ENCODE assay signal across 7 mouse cellular contexts in the genomic region with DNA sequence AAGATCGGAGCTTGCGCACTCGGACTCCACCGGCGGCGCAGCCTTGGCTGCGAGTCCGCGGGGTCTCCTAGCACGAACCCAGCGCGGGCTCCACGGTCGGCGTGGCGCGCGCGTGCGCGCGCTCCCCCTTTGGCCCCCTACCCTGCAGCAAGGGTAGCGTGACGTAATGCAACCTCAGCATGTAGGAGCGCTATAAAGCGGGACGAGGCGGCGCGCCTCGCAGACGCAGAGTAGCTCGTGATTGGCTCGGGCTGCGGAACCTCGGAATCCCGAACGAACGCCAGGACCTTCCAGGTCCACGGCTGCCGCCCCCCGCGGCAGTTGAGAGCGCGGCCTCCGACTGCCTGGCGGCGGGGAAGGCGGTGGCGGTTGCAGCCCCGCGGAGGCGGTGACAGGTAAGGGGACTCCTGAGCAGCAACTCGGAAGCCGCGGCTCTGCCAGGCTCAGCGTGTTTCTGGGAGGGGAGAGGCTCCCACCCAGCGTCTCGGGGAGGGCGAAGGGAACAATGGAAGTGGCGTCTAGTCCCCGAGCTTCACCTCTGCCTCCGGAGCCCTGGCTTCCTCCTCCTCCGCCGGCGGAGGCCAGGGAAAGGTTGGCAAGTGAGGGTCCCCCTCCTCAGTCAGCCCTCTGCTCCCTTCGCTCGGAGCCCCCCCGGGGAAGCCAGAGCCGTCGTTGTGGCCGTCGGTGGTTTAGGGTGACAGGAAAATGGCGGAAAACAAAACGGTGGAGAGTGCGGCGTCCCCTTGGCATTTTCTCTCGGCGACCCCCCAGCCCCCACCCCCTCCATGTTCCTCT. TPM values are rescaled to one million over a fixed set of nuclear protein-coding genes. Genes with fewer than 3 reads are reported as not detected.
A peak's percentile ranks its signal among the peaks of the same experiment; 100 is the strongest.
DNase-seq lines count a peak whose midpoint lies in the region; ATAC-seq and TF ChIP-seq lines count a peak whose summit lies in the region.

A gene (plus strand): TSS at position 16 of the 795 bp plus-strand sequence.

- no peak for TF ChIP-seq CTCF in testis, adult 2 months (IDR thresholded peaks at IDR 0.05; ENCODE audit: control insufficient read depth, insufficient read depth, insufficient replicate concordance, low read depth, low read length)

- 22% methylated on average over 61 of the region's 79 CpGs for WGBS in limb, embryonic 13.5 days
- WGBS in midbrain, embryonic 15.5 days = 28% methylated on average over 74 of the region's 79 CpGs

- peak; percentile 75 for DNase-seq in brain, embryonic 18.5 days (ENCODE audit: low read depth, low spot score)
- peak; percentile 85 for DNase-seq in embryo, embryonic 10.5 days (ENCODE audit: low spot score)
- DNase-seq in heart, adult 8-10 months (ENCODE audit: low spot score) = peak; percentile 7
- peak; percentile 2 to 15 for DNase-seq in kidney, adult 8-10 months

- TF ChIP-seq POLR2A in testis, adult 2 months (IDR thresholded peaks at IDR 0.05; ENCODE audit: control insufficient read depth, low read depth, low read length) = peak; percentile 75; the same call in 1 of the 2 replicates

- ATAC-seq in limb, embryonic 13.5 days (ENCODE audit: low FRiP score, low read depth) = peak; percentile 98
- peak; percentile 98 for ATAC-seq in midbrain, embryonic 15.5 days (replicated peaks)

- H3K4me3 ChIP-seq in limb, embryonic 13.5 days = peak within 1 kb of the TSS; percentile 65
- peak within 1 kb of the TSS; percentile 72 for H3K4me3 ChIP-seq in midbrain, embryonic 15.5 days
- peak within 1 kb of the TSS; percentile 83 for H3K4me3 ChIP-seq in testis, adult 2 months (ENCODE audit: control insufficient read depth, low read depth, low read length)

- H3K36me3 ChIP-seq in limb, embryonic 13.5 days = no peaks in the 10 kb centered on the region
- H3K36me3 ChIP-seq in midbrain, embryonic 15.5 days (replicated peaks) = no peaks in the 10 kb centered on the region
- H3K36me3 ChIP-seq in testis, adult 2 months (ENCODE audit: control insufficient read depth, insufficient read depth, low read length) = no peaks in the 10 kb centered on the region

- peak within 1 kb of the TSS; percentile 60 for H3K4me2 ChIP-seq in limb, embryonic 13.5 days (replicated peaks)
- H3K4me2 ChIP-seq in midbrain, embryonic 15.5 days = peak within 1 kb of the TSS; percentile 48

- H3K4me1 ChIP-seq in limb, embryonic 13.5 days = no peaks in the 10 kb centered on the region
- no peaks in the 10 kb centered on the region for H3K4me1 ChIP-seq in midbrain, embryonic 15.5 days
- H3K4me1 ChIP-seq in testis, adult 2 months (ENCODE audit: control insufficient read depth, insufficient read depth, low read length) = no peaks in the 10 kb centered on the region

- peak within 1 kb of the TSS; percentile 77; the same call in 1 of the 2 replicates for H3K27ac ChIP-seq in limb, embryonic 13.5 days
- peak within 1 kb of the TSS; percentile 89 for H3K27ac ChIP-seq in midbrain, embryonic 15.5 days
- H3K27ac ChIP-seq in testis, adult 2 months (ENCODE audit: control insufficient read depth, insufficient read depth, low read depth, low read length) = peak within 1 kb of the TSS; percentile 93

- no peaks in the 10 kb centered on the region for H3K27me3 ChIP-seq in limb, embryonic 13.5 days
- no peaks in the 10 kb centered on the region for H3K27me3 ChIP-seq in midbrain, embryonic 15.5 days (replicated peaks)
- no peaks in the 10 kb centered on the region for H3K27me3 ChIP-seq in testis, adult 2 months (ENCODE audit: control insufficient read depth, insufficient read depth, low read length)

- H3K9me3 ChIP-seq in limb, embryonic 13.5 days = no peaks in the 10 kb centered on the region
- no peaks in the 10 kb centered on the region for H3K9me3 ChIP-seq in midbrain, embryonic 15.5 days

- H3K9ac ChIP-seq in limb, embryonic 13.5 days = peak within 1 kb of the TSS; percentile 81
- H3K9ac ChIP-seq in midbrain, embryonic 15.5 days = peak within 1 kb of the TSS; percentile 77

RNA-seq across cellular contexts. Expression of the gene that starts here (rescaled TPM):
- total RNA-seq in heart, adult 8-10 months (2022) = under 1 TPM; 0.11 to 0.47 (median 0.18) TPM
- 16.8 and 18.8 TPM in 2 replicates for polyA plus RNA-seq in limb, embryonic 13.5 days (2015; fragmentation: Nextera tagmentation; extraction: Ambion mirVana)
- 32.1 and 36.6 TPM in 2 replicates for polyA plus RNA-seq in midbrain, embryonic 15.5 days (2015; fragmentation: Nextera tagmentation; extraction: Ambion mirVana)
- 2.9 and 4.3 TPM in 2 replicates for polyA plus RNA-seq in testis, adult 2 months (2012; rRNA removed)

Comparison
In these comparisons a context has a peak if more than half of its experiments do, and no peak if none do; other contexts are left out.
1. Peak in every context shown above with its lines: DNase-seq, ATAC-seq, H3K4me3 ChIP-seq and H3K27ac ChIP-seq.
2. Peak in DNase-seq in heart, adult 8-10 months; RNA of the gene not detected or under 1 TPM.
3. DNase-seq: peak in every context shown above with its lines; median percentile 85 in embryo, embryonic 10.5 days; 75 in brain, embryonic 18.5 days; 8 in kidney, adult 8-10 months; 7 in heart, adult 8-10 months.